Mouse (Mus musculus): ENCODE measurements around the gene Aff3.

Gene Aff3

GRCm38 (mm10) chr1:38512258-38513081 is 152.3 kb downstream of the Aff3 start:
- in situ Hi-C loops (cut with MboI; ENCODE audit: low pct_unique_long_range_greater_than_20kb in 1 of 2, low sequenced_read_pairs in 2 of 2, unreplicated experiment in 1 of 2), result no loop called here

DNA sequence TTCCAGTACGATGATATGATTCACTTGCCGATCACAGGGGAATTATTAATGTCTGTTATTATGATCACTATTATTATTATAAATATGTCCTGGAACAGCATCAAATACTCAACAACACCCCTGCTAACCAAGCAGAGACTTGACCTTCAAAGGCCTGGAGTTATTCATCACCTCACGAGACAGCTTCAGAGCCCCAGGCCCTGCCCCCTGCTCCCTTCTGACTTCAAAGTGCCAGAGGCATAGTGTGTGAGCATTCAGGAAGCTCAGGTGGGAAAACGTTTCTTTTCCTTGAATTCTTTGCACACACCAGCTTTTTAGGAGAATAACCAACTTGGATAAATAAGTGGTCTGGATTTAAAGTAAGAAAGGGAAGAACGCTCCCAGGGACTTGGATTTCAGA is 153.7 kb downstream of the Aff3 start:
- in situ Hi-C loops (cut with MboI; ENCODE audit: low pct_unique_long_range_greater_than_20kb in 1 of 2, low sequenced_read_pairs in 2 of 2, unreplicated experiment in 1 of 2), result no loop called here

DNA sequence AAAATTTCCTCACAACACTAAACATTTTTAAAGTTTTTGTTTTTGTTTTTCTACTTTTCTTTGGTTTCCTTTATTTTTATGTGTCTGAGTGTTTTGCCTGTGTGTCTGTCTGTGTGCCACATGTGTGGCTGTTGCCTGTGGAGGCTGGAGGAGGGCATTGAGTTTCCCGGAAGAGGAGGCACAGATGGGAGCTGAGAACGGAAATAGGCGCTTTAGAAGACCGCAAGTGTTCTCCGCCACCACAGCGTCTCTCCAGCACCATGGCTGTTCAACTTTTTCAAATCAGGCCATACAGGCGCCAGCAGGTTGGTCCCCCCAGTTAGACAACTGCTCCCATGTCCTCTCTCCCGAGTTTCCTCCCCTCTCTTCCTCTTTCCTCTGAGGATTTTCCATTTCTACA is 155.5 kb downstream of the Aff3 start:
- in situ Hi-C loops (cut with MboI; ENCODE audit: low pct_unique_long_range_greater_than_20kb in 1 of 2, low sequenced_read_pairs in 2 of 2, unreplicated experiment in 1 of 2), result no loop called here

DNA sequence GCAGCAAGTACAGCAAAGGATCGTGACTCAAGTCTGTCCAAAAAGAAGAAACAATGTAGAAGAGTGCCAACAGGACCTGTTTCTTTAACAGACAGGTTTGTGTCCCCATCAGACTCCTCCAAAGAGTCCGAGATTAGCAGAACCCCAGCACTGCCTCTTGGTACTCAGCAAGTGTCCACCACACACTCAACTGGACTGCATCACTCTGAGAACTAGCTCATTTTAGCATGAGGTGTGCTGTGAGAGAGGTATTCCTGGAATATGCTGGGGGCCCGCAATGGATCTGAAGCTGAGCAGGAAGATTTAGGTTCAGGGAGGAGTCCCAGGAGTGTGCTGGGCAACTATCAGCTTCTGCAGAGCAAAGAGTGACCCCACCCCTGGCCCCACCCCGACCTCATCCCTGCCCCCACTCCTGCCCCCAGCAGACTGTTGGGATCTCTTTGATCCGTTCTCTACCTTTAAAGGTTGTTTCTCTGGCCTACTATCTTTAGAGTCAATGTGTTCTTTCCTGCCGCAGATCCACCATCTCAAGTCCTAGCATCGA is 157.0 kb downstream of the Aff3 start:
- in situ Hi-C loops (cut with MboI; ENCODE audit: low pct_unique_long_range_greater_than_20kb in 1 of 2, low sequenced_read_pairs in 2 of 2, unreplicated experiment in 1 of 2), result no loop called here

GRCm38 (mm10) chr1:38506396-38506795 is 158.4 kb downstream of the Aff3 start:
- in situ Hi-C loops (cut with MboI; ENCODE audit: low pct_unique_long_range_greater_than_20kb in 1 of 2, low sequenced_read_pairs in 2 of 2, unreplicated experiment in 1 of 2), result no loop called here

- in situ Hi-C loops (cut with MboI; ENCODE audit: low pct_unique_long_range_greater_than_20kb in 1 of 2, low sequenced_read_pairs in 2 of 2, unreplicated experiment in 1 of 2), result no loop called here
Measured at GRCm38 (mm10) chr1:38503431-38504089, 161.2 kb downstream of the Aff3 start.

DNA sequence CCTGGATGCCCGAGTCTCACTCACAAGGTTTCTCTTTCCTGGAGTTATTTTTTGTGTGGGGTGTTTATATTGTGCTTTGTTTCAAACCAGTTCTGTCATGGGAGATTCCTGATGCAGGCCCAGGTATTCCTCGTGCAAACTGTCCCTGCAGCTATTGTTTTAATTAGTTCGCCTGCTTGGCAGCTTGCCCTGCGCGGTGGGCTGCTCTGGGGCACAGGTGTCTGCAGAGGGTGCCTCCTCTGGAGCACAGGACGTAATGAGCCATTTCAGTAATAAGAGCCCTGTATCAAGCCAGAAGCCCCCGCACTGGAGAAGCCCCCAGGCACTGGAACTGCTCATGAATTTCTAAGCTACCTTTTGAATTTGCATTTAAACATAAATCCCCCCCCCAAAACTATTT is 162.0 kb downstream of the Aff3 start:
- in situ Hi-C loops (cut with MboI; ENCODE audit: low pct_unique_long_range_greater_than_20kb in 1 of 2, low sequenced_read_pairs in 2 of 2, unreplicated experiment in 1 of 2), result no loop called here

- in situ Hi-C loops (cut with MboI; ENCODE audit: low pct_unique_long_range_greater_than_20kb in 1 of 2, low sequenced_read_pairs in 2 of 2, unreplicated experiment in 1 of 2), result no loop called here
Measured at GRCm38 (mm10) chr1:38501231-38501630, 163.5 kb downstream of the Aff3 start.

DNA sequence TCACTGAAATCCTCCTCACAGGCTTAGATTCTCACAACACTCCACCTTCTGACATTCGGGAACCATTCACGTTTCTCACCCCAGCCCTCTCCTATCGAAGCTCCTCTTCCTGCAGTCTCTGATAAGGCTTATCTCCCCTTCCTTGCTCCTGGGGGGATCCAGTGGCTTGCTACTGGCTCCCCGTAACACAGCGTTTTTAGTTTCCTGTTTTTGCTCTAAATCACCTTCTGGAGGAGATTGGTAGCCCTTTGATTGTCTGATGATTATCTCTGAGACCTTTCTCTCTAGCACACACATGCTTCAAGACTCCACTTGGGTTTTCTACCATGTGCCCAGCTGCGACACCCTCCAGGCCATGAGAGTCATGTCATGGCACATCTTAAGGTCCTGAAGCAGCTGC is 165.3 kb downstream of the Aff3 start:
- in situ Hi-C loops (cut with MboI; ENCODE audit: low pct_unique_long_range_greater_than_20kb in 1 of 2, low sequenced_read_pairs in 2 of 2, unreplicated experiment in 1 of 2), result no loop called here

DNA sequence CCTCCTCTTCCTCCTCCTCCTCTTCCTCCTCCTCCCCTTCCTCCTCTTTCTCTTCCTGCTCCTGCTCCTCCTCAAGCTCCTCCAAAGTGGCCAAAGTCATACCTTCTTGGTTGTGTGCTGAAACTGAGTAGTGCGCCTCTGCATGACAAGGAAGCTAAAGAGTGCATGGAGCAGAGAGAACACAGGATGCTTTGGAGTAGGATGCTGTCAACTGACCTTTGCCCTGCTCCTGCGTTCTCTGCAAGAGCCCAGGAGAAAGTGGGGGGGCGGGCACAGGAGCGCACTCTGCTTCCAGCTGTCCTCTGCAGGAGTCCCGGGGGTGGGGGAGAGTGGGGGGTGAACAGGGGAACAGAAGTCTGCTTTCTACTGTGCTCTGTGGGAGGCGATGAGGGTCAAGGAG is 167.2 kb downstream of the Aff3 start:
- in situ Hi-C loops (cut with MboI; ENCODE audit: low pct_unique_long_range_greater_than_20kb in 1 of 2, low sequenced_read_pairs in 2 of 2, unreplicated experiment in 1 of 2), result no loop called here

GRCm38 (mm10) chr1:38496886-38497528 is 167.7 kb downstream of the Aff3 start:
- in situ Hi-C loops (cut with MboI; ENCODE audit: low pct_unique_long_range_greater_than_20kb in 1 of 2, low sequenced_read_pairs in 2 of 2, unreplicated experiment in 1 of 2), result no loop called here

DNA sequence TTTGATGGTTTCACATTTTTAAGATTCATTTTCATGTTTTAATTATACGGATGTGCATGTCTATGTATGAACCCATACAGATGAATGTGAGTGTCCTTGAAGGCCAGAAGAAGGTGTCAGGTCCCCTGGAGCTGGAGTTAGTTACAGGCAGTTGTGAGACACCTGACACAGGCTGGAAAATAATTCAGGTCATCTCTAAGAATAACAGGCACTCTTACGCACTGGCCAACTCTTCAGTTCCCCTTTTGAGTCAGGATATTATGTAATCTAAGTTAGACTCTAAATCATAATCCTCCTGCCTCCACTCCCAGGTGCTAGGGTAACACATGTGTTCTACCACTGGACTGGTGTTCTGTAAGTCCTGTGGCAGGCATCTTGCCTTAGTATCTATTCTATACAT is 169.5 kb downstream of the Aff3 start:
- in situ Hi-C loops (cut with MboI; ENCODE audit: low pct_unique_long_range_greater_than_20kb in 1 of 2, low sequenced_read_pairs in 2 of 2, unreplicated experiment in 1 of 2), result no loop called here

- in situ Hi-C loops (cut with MboI; ENCODE audit: low pct_unique_long_range_greater_than_20kb in 1 of 2, low sequenced_read_pairs in 2 of 2, unreplicated experiment in 1 of 2), result no loop called here
Measured at GRCm38 (mm10) chr1:38489733-38490132, 175.0 kb downstream of the Aff3 start.

DNA sequence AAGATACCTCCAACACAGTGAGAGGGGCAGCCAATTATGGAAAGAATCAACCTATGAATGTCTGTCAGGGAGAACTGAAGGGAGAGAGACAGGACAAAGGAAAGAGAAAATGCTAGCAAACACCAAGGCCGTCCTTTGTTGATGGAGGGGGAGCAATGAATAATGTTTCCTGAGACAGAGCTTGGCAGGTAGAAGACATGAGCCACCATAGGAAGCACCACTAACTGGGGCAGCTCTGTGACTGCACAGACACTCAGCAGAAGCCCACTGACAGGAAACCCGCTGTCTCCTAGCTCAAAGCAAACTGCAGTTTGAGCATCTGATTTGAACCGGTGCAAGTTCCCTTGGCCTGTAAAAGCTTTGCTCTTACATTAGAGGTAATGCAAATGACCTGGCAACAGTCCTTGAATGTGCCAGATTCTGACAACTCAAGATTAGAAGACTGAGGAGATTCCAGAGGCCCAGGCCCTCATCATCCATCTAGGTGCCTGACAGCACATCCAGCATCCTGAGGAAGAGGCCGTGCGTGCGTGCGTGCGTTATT is 176.0 kb downstream of the Aff3 start:
- in situ Hi-C loops (cut with MboI; ENCODE audit: low pct_unique_long_range_greater_than_20kb in 1 of 2, low sequenced_read_pairs in 2 of 2, unreplicated experiment in 1 of 2), result no loop called here

DNA sequence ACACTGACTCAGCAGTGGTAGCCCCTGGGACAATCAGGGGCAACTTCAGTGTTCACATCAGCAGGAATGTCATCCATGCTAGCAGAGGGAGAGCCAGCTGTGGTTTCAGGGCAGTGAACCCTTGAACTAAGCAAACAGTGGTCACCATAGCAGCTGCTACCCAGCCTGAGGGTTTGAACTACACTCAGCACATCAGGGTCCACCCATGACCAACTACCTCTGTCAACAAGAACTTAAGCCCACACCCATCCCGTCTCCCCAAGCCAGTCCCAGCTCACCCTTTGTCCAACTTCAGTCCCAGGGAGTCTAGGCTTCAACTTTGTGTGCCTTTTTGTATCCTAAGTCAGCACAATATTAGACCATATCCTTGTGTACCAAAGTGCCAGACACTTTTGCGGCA is 176.9 kb downstream of the Aff3 start:
- in situ Hi-C loops (cut with MboI; ENCODE audit: low pct_unique_long_range_greater_than_20kb in 1 of 2, low sequenced_read_pairs in 2 of 2, unreplicated experiment in 1 of 2), result no loop called here

DNA sequence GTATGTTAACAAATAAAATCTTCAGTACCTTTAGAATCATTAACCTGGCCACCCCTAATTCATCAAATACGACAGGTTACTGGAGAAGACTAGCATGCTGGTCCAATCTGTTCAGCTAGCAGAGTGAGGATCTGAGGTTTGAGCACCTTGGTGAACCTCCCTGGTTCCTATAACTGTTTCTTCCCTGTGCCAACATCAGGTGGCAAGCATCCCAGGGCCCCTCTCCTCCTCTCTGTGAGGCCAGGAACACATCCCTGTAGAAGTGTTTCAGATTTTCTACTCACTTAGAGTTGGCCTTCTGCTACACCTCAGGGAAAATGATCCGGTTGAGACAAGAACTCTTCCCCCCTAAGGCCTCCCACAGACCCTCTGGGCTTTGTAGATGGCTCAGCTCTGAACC is 181.6 kb downstream of the Aff3 start:
- in situ Hi-C loops (cut with MboI; ENCODE audit: low pct_unique_long_range_greater_than_20kb in 1 of 2, low sequenced_read_pairs in 2 of 2, unreplicated experiment in 1 of 2), result no loop called here

GRCm38 (mm10) chr1:38478246-38478743 is 186.5 kb downstream of the Aff3 start:
- in situ Hi-C loops (cut with MboI; ENCODE audit: low pct_unique_long_range_greater_than_20kb in 1 of 2, low sequenced_read_pairs in 2 of 2, unreplicated experiment in 1 of 2), result no loop called here

DNA sequence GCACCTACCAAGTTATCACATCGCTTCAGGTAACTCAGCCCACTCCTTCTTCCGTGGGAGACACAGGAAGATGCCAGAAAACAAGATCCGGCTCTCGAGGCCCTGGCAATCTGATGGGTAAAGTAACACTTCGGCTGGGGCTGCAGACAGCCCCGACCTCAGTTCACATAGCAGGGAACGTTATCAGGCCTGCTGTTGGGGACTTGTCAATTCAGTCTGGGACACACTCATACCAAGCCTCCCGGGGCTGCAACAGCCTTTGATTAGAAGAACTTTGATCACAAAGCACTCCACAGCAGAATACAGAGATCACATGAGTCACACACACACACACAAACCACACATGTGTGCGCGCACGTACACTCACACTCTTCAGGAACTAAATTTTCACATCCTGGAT is 193.9 kb downstream of the Aff3 start:
- in situ Hi-C loops (cut with MboI; ENCODE audit: low pct_unique_long_range_greater_than_20kb in 1 of 2, low sequenced_read_pairs in 2 of 2, unreplicated experiment in 1 of 2), result no loop called here

- in situ Hi-C loops (cut with MboI; ENCODE audit: low pct_unique_long_range_greater_than_20kb in 1 of 2, low sequenced_read_pairs in 2 of 2, unreplicated experiment in 1 of 2), result no loop called here
Measured at GRCm38 (mm10) chr1:38470166-38470565, 194.6 kb downstream of the Aff3 start.
